Mouse (Mus musculus): ENCODE results near the gene Paqr7. TPM values are rescaled to one million over a fixed set of nuclear protein-coding genes. Genes with fewer than 3 reads are reported as not detected.

Gene Paqr7
- 62.6 and 70.3 TPM in 2 replicates for polyA plus RNA-seq (2015; fragmentation: Nextera tagmentation; extraction: Ambion mirVana)

DNA sequence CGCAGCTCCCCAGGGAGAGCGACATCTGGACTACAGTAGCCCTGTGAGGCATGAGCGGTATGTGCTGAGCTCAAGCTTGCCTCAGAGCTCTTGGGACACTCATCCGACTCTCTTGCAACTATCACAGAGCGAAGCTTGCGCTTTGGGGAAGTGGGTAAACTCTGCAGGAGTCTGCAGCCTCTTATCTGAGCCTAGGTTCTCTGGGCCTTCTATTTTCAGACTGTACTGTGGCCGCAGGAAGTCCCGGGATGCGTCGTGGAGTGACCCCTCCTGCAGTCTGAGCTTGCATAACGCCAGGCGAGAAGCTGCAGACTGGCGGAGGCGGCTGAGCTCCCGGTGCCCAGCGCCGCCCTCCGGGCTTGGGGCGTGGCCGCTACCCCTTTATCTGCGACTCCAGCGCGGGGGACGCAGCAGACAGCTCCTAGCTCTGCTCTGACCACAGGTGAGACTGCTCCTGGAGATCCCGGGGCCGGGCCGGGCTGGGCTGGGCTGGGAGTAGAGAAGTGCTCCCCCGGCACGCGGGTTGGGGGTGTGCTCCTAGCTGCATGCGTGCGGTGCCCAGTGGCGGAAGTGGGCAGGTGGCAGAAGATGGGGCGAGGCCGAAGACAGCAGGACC lies at the start of gene Paqr7:
Gene Paqr7 (plus strand): TSS at position 103 of the 616 bp plus-strand sequence.
- WGBS, result 6% methylated on average over 35 of the region's 35 CpGs
- H3K4me3 ChIP-seq (ENCODE audit: low read depth, low read length), result peak within 1 kb of the TSS; percentile 46
- H3K4me1 ChIP-seq (replicated peaks; ENCODE audit: control insufficient read depth, insufficient read depth, low read length), result peaks cover 21% of the 10 kb centered on the region; the same call in 1 of the 2 replicates
- H3K4me2 ChIP-seq (replicated peaks; ENCODE audit: low read depth), result peak within 1 kb of the TSS; percentile 86
- no peaks in the 10 kb centered on the region for H3K9me3 ChIP-seq (ENCODE audit: control insufficient read depth)
- no peaks in the 10 kb centered on the region for H3K27me3 ChIP-seq (replicated peaks; ENCODE audit: control insufficient read depth, insufficient read depth, low read length)
- peak within 1 kb of the TSS; percentile 62 for H3K9ac ChIP-seq (ENCODE audit: low read depth, low read length)
- peak; percentile 27; the same call in 1 of the 2 replicates for TF ChIP-seq CTCF (IDR thresholded peaks at IDR 0.05; ENCODE audit: low read depth)
- peak; percentile 46 for ATAC-seq
- H3K27ac ChIP-seq (ENCODE audit: low read depth, low read length), result peak within 1 kb of the TSS; percentile 85
- H3K36me3 ChIP-seq (ENCODE audit: control insufficient read depth, insufficient read depth), result no peaks in the 10 kb centered on the region

DNA sequence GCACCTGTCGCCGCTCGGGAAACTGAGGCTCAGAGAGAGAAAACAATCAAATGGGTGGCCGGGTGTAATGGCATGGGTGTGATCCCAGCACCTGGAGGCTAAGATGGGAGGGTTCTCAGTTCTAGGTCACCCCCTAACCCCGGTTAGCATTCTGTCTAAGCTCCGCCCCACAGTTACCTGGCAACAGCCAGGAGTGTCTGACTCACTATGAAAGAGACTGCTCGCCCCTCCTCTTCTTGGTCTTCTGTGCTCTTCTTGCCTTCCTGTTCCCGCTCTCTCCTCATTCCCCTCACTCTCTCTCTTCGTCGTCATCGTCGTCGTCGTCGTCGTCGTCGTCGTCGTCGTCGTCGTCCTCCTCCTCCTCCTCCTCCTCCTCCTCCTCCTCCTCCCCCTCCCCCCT lies 48.5 kb upstream of the Paqr7 start:
- Histone ChIP-seq H3K9ac (ENCODE audit: low read depth, low read length) (no peak overlapping the region), H3K27ac (ENCODE audit: low read depth, low read length) (no peak overlapping the region), H3K36me3 (ENCODE audit: control insufficient read depth, insufficient read depth) (no peaks in the 10 kb centered on the region), H3K9me3 (ENCODE audit: control insufficient read depth) (no peaks in the 10 kb centered on the region), H3K27me3 (replicated peaks; ENCODE audit: control insufficient read depth, insufficient read depth, low read length) (no peaks in the 10 kb centered on the region; the same call in 1 of the 2 replicates), H3K4me1 (replicated peaks; ENCODE audit: control insufficient read depth, insufficient read depth, low read length) (peaks cover 3% of the 10 kb centered on the region; the same call in 1 of the 2 replicates), H3K4me3 (ENCODE audit: low read depth, low read length) (no peak overlapping the region), H3K4me2 (replicated peaks; ENCODE audit: low read depth) (no peak overlapping the region)
- no peak for TF ChIP-seq CTCF (IDR thresholded peaks at IDR 0.05; ENCODE audit: low read depth)
- ATAC-seq, result no peak
- 45% methylated on average over 23 of the region's 23 CpGs for WGBS

DNA sequence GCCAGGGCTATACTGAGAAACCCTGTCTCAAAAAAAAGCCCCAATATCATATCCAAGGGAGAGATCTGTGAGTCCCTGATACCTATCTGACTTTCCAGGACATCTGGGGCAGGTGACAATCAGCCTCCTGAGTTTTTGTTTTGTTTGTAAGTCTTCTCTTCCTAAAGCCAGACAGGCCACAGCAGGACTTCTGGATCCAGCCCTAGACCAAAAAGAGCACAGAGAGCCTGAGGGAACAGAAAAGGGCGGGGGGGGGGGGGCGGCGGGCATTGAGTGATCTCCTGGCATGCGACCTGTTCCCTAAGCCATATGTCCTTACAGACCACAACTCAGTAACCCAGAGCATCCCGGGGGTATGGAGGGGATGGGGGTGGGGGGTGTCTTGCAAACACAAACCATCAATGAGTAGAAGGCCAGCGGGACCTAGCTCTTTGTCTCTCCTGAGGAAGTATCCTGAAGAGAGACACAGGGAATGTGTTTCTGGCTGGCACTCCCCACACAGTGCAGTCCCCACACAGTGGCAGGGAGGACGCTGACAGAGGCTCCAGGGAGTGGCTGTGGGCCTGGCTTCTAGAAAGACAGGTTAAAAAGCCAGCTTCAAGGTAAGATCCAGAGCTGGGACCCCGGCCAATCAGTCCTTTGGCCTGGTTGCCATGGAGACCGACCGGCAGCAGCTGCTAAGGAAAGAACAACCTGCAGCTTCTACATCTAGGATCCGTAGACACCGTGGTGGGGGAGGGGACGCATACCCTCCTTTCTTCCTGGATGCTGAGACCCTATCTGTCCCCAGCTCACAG lies 46.7 kb upstream of the Paqr7 start:
- no peaks in the 10 kb centered on the region for H3K9me3 ChIP-seq (ENCODE audit: control insufficient read depth)
- H3K36me3 ChIP-seq (ENCODE audit: control insufficient read depth, insufficient read depth), result no peaks in the 10 kb centered on the region
- WGBS, result 57% methylated on average over 13 of the region's 13 CpGs
- H3K27me3 ChIP-seq (replicated peaks; ENCODE audit: control insufficient read depth, insufficient read depth, low read length), result peaks cover 10% of the 10 kb centered on the region; the same call in 1 of the 2 replicates
- no peak for TF ChIP-seq CTCF (IDR thresholded peaks at IDR 0.05; ENCODE audit: low read depth)
- no peak overlapping the region for H3K27ac ChIP-seq (ENCODE audit: low read depth, low read length)
- no peak overlapping the region for H3K4me3 ChIP-seq (ENCODE audit: low read depth, low read length)
- peaks cover 3% of the 10 kb centered on the region; the same call in 1 of the 2 replicates for H3K4me1 ChIP-seq (replicated peaks; ENCODE audit: control insufficient read depth, insufficient read depth, low read length)
- no peak overlapping the region for H3K4me2 ChIP-seq (replicated peaks; ENCODE audit: low read depth)
- no peak for ATAC-seq
- no peak overlapping the region for H3K9ac ChIP-seq (ENCODE audit: low read depth, low read length)

DNA sequence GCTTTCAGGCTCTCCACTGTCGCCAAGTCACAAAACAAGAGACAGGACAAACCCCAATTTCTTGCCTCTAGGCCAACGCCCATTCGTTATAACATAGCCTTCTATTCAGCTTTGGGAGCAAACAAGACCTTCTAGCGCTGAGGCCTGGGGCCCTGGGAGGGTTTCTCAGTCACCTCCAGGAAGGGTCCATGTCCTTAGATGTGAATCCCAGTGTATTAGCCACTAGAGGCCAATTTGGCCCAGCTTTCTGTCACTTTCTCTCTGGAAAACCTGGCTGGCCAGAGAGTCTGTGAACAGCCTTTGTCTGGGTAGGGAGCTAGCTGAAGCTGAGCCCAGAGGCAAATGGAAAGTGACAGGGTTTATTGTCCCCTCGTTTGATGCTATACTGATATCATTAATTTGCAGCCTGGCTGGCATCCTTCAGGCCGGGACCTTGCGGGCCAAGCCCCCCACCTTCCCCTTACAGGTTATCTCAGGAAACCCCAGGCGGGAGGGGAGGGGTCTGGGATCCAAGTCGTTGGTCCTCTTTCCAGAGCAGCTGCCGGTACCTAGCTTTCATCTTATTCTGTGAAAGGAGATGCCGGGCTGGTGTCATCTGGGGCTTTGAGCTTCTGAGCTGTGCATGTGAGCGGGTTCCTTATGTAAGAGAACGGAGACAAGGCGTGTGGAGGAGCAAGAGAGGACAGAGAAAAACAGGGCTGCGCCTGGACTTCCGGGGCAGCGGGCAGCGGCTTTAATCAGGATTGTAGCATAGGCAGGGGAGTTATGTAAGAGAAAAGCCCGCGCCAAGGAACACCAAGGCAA lies 45.9 kb upstream of the Paqr7 start:
- no peak for ATAC-seq
- H3K9me3 ChIP-seq (ENCODE audit: control insufficient read depth), result no peaks in the 10 kb centered on the region
- peaks cover 3% of the 10 kb centered on the region; the same call in 1 of the 2 replicates for H3K4me1 ChIP-seq (replicated peaks; ENCODE audit: control insufficient read depth, insufficient read depth, low read length)
- TF ChIP-seq CTCF (IDR thresholded peaks at IDR 0.05; ENCODE audit: low read depth), result no peak
- peaks cover 10% of the 10 kb centered on the region; the same call in 1 of the 2 replicates for H3K27me3 ChIP-seq (replicated peaks; ENCODE audit: control insufficient read depth, insufficient read depth, low read length)
- 36% methylated on average over 20 of the region's 20 CpGs for WGBS
- no peak overlapping the region for H3K9ac ChIP-seq (ENCODE audit: low read depth, low read length)
- H3K36me3 ChIP-seq (ENCODE audit: control insufficient read depth, insufficient read depth), result no peaks in the 10 kb centered on the region
- H3K27ac ChIP-seq (ENCODE audit: low read depth, low read length), result no peak overlapping the region
- H3K4me3 ChIP-seq (ENCODE audit: low read depth, low read length), result no peak overlapping the region
- peak overlapping the region; percentile 24 for H3K4me2 ChIP-seq (replicated peaks; ENCODE audit: low read depth)

DNA sequence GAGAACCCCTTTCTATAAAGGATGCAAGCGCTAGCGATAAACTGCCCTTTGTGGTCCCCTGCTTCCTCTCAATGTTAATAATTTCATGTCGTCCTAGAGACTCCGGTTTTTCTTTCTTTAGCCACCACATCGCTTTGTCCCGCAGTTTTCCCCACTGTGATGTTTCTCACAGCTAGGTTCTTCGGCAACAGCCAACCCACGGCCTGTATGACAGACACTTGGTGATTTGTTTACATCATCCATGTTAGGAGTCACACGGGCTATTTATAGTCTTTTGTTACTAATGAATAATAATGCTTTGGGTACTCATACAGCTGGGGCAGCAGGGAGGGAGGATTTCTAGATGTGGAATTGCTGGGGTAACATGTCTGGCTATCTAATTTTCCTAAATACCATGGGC lies 45.0 kb upstream of the Paqr7 start:
- 56% methylated on average over 9 of the region's 9 CpGs for WGBS
- ATAC-seq, result no peak
- no peak for TF ChIP-seq CTCF (IDR thresholded peaks at IDR 0.05; ENCODE audit: low read depth)
- H3K9me3 ChIP-seq (ENCODE audit: control insufficient read depth), result no peaks in the 10 kb centered on the region
- H3K9ac ChIP-seq (ENCODE audit: low read depth, low read length), result no peak overlapping the region
- H3K36me3 ChIP-seq (ENCODE audit: control insufficient read depth, insufficient read depth), result no peaks in the 10 kb centered on the region
- peaks cover 10% of the 10 kb centered on the region; the same call in 1 of the 2 replicates for H3K27me3 ChIP-seq (replicated peaks; ENCODE audit: control insufficient read depth, insufficient read depth, low read length)
- no peak overlapping the region for H3K4me3 ChIP-seq (ENCODE audit: low read depth, low read length)
- 0 out of 2 replicates have a peak overlapping the region, but pooled peaks have one; percentile 24 for H3K4me2 ChIP-seq (replicated peaks; ENCODE audit: low read depth)
- H3K4me1 ChIP-seq (replicated peaks; ENCODE audit: control insufficient read depth, insufficient read depth, low read length), result peaks cover 3% of the 10 kb centered on the region; the same call in 1 of the 2 replicates
- no peak overlapping the region for H3K27ac ChIP-seq (ENCODE audit: low read depth, low read length)

All from intestine, postnatal 0 days (tissue).